27 mouse cellular contexts compared by ENCODE assay signal in genomic region chr15:85364366-85364765, GRCm38 (mm10). TPM values are rescaled to one million over a fixed set of nuclear protein-coding genes. Genes with fewer than 3 reads are reported as not detected.
DNase-seq lines count a peak whose midpoint lies in the region; ATAC-seq lines count a peak whose summit lies in the region.
"Had no signal": no experiment of that assay in that cellular context is flagged by ENCODE, and none has a peak within 500 bp of the region (broad histone marks: within the 10 kb centered on the region; RNA-seq: fewer than 3 reads in every experiment).

No protein-coding gene starts in this region.

- H3K27ac ChIP-seq in forebrain, embryonic 15.5 days (replicated peaks): 0 out of 2 replicates have a peak overlapping the region, but pooled peaks have one; percentile 1
- no peak overlapping the region for H3K27ac ChIP-seq in forebrain, embryonic 14.5 days (ENCODE audit: low read depth, low read length)
- H3K27ac ChIP-seq in midbrain, embryonic 15.5 days: 0 out of 2 replicates have a peak overlapping the region, but pooled peaks have one; percentile 7
- no peak overlapping the region for H3K27ac ChIP-seq in midbrain, embryonic 13.5 days
- H3K27ac ChIP-seq: embryonic facial prominence, embryonic 12.5 days; forebrain, embryonic 12.5 days; heart, embryonic 15.5 days; limb, embryonic 15.5 days; liver, embryonic 14.5 days; lung, embryonic 15.5 days had no signal

- WGBS in forebrain, embryonic 15.5 days: 79% methylated on average over 3 of the region's 3 CpGs
- WGBS in forebrain, embryonic 14.5 days: 80% methylated on average over 3 of the region's 3 CpGs
- WGBS in midbrain, embryonic 15.5 days: 90% methylated on average over 3 of the region's 3 CpGs
- WGBS in midbrain, embryonic 13.5 days: 90% methylated on average over 3 of the region's 3 CpGs

- no peak for DNase-seq in forebrain, embryonic 14.5 days (ENCODE audit: low spot score)
- DNase-seq in heart, adult 18-20 months: peak; percentile 24 to 27
- DNase-seq in heart, postnatal 25 days (ENCODE audit: low spot score): no peak
- no peak for DNase-seq in kidney, postnatal 25 days
- DNase-seq: B cell, adult 2 months; cerebellum, adult 2 months; cerebellum, postnatal 25 days; kidney, postnatal 36 days; lung, postnatal 36 days; thymus, adult 18-20 months; thymus, postnatal 36 days had no signal

- peaks cover 62% of the 10 kb centered on the region for H3K36me3 ChIP-seq in forebrain, embryonic 15.5 days
- H3K36me3 ChIP-seq in forebrain, embryonic 14.5 days (ENCODE audit: control insufficient read depth, insufficient read depth, low read length): peaks cover 65% of the 10 kb centered on the region
- peaks cover 28% of the 10 kb centered on the region for H3K36me3 ChIP-seq in midbrain, embryonic 15.5 days (replicated peaks)
- H3K36me3 ChIP-seq in midbrain, embryonic 13.5 days: peaks cover 62% of the 10 kb centered on the region

- no peaks in the 10 kb centered on the region for H3K27me3 ChIP-seq in forebrain, embryonic 15.5 days
- no peaks in the 10 kb centered on the region for H3K27me3 ChIP-seq in forebrain, embryonic 14.5 days (replicated peaks; ENCODE audit: control insufficient read depth, insufficient read depth, low read length)
- H3K27me3 ChIP-seq in midbrain, embryonic 15.5 days (replicated peaks): no peaks in the 10 kb centered on the region
- no peaks in the 10 kb centered on the region for H3K27me3 ChIP-seq in midbrain, embryonic 13.5 days
- H3K27me3 ChIP-seq: CH12.LX; embryonic facial prominence, embryonic 12.5 days; forebrain, embryonic 12.5 days; heart, embryonic 15.5 days; limb, embryonic 15.5 days; lung, embryonic 15.5 days; megakaryocyte, embryonic 14.5 days; Patski had no signal

- H3K9me3 ChIP-seq in forebrain, embryonic 15.5 days: no peaks in the 10 kb centered on the region
- no peaks in the 10 kb centered on the region for H3K9me3 ChIP-seq in forebrain, embryonic 14.5 days (replicated peaks; ENCODE audit: control insufficient read depth, low read length)
- no peaks in the 10 kb centered on the region for H3K9me3 ChIP-seq in midbrain, embryonic 15.5 days
- no peaks in the 10 kb centered on the region for H3K9me3 ChIP-seq in midbrain, embryonic 13.5 days
- H3K9me3 ChIP-seq: embryonic facial prominence, embryonic 12.5 days; forebrain, embryonic 12.5 days; G1E; heart, embryonic 15.5 days; limb, embryonic 15.5 days; lung, embryonic 15.5 days had no signal

- no peak overlapping the region for H3K4me2 ChIP-seq in forebrain, embryonic 15.5 days (replicated peaks)
- H3K4me2 ChIP-seq in forebrain, embryonic 14.5 days (ENCODE audit: low read length): no peak overlapping the region
- no peak overlapping the region for H3K4me2 ChIP-seq in midbrain, embryonic 15.5 days
- H3K4me2 ChIP-seq in midbrain, embryonic 13.5 days (replicated peaks): no peak overlapping the region
- H3K4me2 ChIP-seq: embryonic facial prominence, embryonic 12.5 days; forebrain, embryonic 12.5 days; heart, embryonic 15.5 days; limb, embryonic 15.5 days; lung, embryonic 15.5 days had no signal

- no peak overlapping the region for H3K9ac ChIP-seq in forebrain, embryonic 15.5 days (replicated peaks)
- no peak overlapping the region for H3K9ac ChIP-seq in forebrain, embryonic 14.5 days (ENCODE audit: low read length)
- no peak overlapping the region for H3K9ac ChIP-seq in midbrain, embryonic 15.5 days
- H3K9ac ChIP-seq in midbrain, embryonic 13.5 days (replicated peaks): no peak overlapping the region
- H3K9ac ChIP-seq: embryonic facial prominence, embryonic 12.5 days; forebrain, embryonic 12.5 days; heart, embryonic 15.5 days; limb, embryonic 15.5 days; liver, embryonic 14.5 days; lung, embryonic 15.5 days had no signal

- no peak for ATAC-seq in forebrain, embryonic 15.5 days (replicated peaks)
- ATAC-seq in forebrain, embryonic 14.5 days: no peak
- no peak for ATAC-seq in midbrain, embryonic 15.5 days (replicated peaks)
- ATAC-seq in midbrain, embryonic 13.5 days: no peak
- ATAC-seq: hindbrain, embryonic 16.5 days; intestine, embryonic 16.5 days; midbrain, embryonic 16.5 days; Patski had no signal

- H3K4me1 ChIP-seq in forebrain, embryonic 15.5 days: peaks cover 4% of the 10 kb centered on the region; the same call in 1 of the 2 replicates
- H3K4me1 ChIP-seq in forebrain, embryonic 14.5 days (ENCODE audit: control insufficient read depth, insufficient read depth, low read length): no peaks in the 10 kb centered on the region
- no peaks in the 10 kb centered on the region for H3K4me1 ChIP-seq in midbrain, embryonic 15.5 days
- no peaks in the 10 kb centered on the region for H3K4me1 ChIP-seq in midbrain, embryonic 13.5 days (replicated peaks)
- H3K4me1 ChIP-seq: embryonic facial prominence, embryonic 12.5 days; forebrain, embryonic 12.5 days had no signal

- intact Hi-C loops in heart, postnatal 25 days (cut with DNase I): no loop called here

- H3K4me3 ChIP-seq in forebrain, embryonic 15.5 days: no peak overlapping the region
- no peak overlapping the region for H3K4me3 ChIP-seq in forebrain, embryonic 14.5 days (ENCODE audit: low read depth, low read length)
- no peak overlapping the region for H3K4me3 ChIP-seq in midbrain, embryonic 15.5 days
- H3K4me3 ChIP-seq in midbrain, embryonic 13.5 days (replicated peaks): no peak overlapping the region
- H3K4me3 ChIP-seq: embryonic facial prominence, embryonic 12.5 days; forebrain, embryonic 12.5 days; heart, embryonic 15.5 days; limb, embryonic 15.5 days; lung, embryonic 15.5 days; megakaryocyte, embryonic 14.5 days had no signal

RNA-seq across cellular contexts. Expression of gene Atxn10, which starts 28.3 kb away (rescaled TPM):
- polyA plus RNA-seq in forebrain, embryonic 15.5 days (2015; fragmentation: Nextera tagmentation; extraction: Ambion mirVana): 517 and 526 TPM in 2 replicates
- 516 and 535 TPM in 2 replicates for polyA plus RNA-seq in forebrain, embryonic 14.5 days (2014; fragmentation: Nextera tagmentation; extraction: Ambion mirVana)
- 10 to 100 TPM; 74.1 to 76.3 TPM for total RNA-seq in heart, adult 18-20 months (2021)
- 10 to 100 TPM; 73.8 to 84.8 TPM for total RNA-seq in heart, postnatal 25 days (2021)
- 529 and 534 TPM in 2 replicates for polyA plus RNA-seq in midbrain, embryonic 15.5 days (2015; fragmentation: Nextera tagmentation; extraction: Ambion mirVana)
- polyA plus RNA-seq in midbrain, embryonic 13.5 days (2015; fragmentation: Nextera tagmentation; extraction: Ambion mirVana): 513 and 524 TPM in 2 replicates

Comparison
In these comparisons a context has a peak if more than half of its experiments do, and no peak if none do; other contexts are left out.
1. H3K27ac ChIP-seq: peak in forebrain, embryonic 15.5 days (single experiment) and midbrain, embryonic 15.5 days (single experiment); none in forebrain, embryonic 14.5 days (single experiment) and midbrain, embryonic 13.5 days (single experiment).
2. DNase-seq: peak in heart, adult 18-20 months (2 of 2); none in forebrain, embryonic 14.5 days (single experiment), heart, postnatal 25 days (single experiment) and kidney, postnatal 25 days (0 of 2).